Mouse (Mus musculus): Measurements from ENCODE around the gene Gm13288. TPM values are rescaled to one million over a fixed set of nuclear protein-coding genes. Genes with fewer than 3 reads are reported as not detected.
"Not testable (repeated sequence)": the region's sequence is repeated elsewhere in the genome, so short reads cannot be mapped to it uniquely, and the experiment has no call there.

Gm13288 gene
- polyA plus RNA-seq (2015; fragmentation: Nextera tagmentation; extraction: Ambion mirVana) = 0.08 TPM in 1 of 2 replicates, not detected in the other

GRCm38 (mm10) chr4:88805231-88805630 lies at the start of gene Gm13288:
Gene Gm13288 (plus strand): TSS chr4:88805531.
- not testable (repeated sequence) for H3K36me3 ChIP-seq; H3K27me3 ChIP-seq (replicated peaks); H3K9ac ChIP-seq; H3K4me3 ChIP-seq (replicated peaks); H3K4me1 ChIP-seq (replicated peaks); H3K27ac ChIP-seq; ATAC-seq; H3K9me3 ChIP-seq
- H3K4me2 ChIP-seq (replicated peaks) = 0 out of 2 replicates have a peak within 1 kb of the TSS, but pooled peaks have one; percentile 41
- no CpG with 5 or more reads among the region's 8 CpGs for WGBS

GRCm38 (mm10) chr4:88756581-88757513 lies 48.5 kb upstream of the Gm13288 start:
- not testable (repeated sequence) for H3K27me3 ChIP-seq (replicated peaks)
- H3K9ac ChIP-seq = peak overlapping the region; percentile 65
- 10% methylated on average over 29 of the region's 31 CpGs for WGBS

GRCm38 (mm10) chr4:88757628-88758031 lies 47.7 kb upstream of the Gm13288 start:
- peak; percentile 100 for ATAC-seq
- Histone ChIP-seq H3K4me2 (replicated peaks) (peak overlapping the region; percentile 77), H3K27ac (peak overlapping the region; percentile 97), H3K9ac (peak overlapping the region; percentile 65), H3K4me3 (replicated peaks) (peak overlapping the region; percentile 51)
- H3K4me1 ChIP-seq (replicated peaks); H3K27me3 ChIP-seq (replicated peaks); H3K36me3 ChIP-seq; H3K9me3 ChIP-seq: not testable (repeated sequence)
- WGBS = under 1% methylated on average over 21 of the region's 21 CpGs

More at GRCm38 (mm10) chr4:88756581-88757513, 48.5 kb upstream of the Gm13288 start:
- Histone ChIP-seq H3K4me2 (replicated peaks) (peak overlapping the region; percentile 77), H3K27ac (peak overlapping the region; percentile 97), H3K4me3 (replicated peaks) (peak overlapping the region; percentile 51)
- not testable (repeated sequence) for H3K36me3 ChIP-seq; H3K9me3 ChIP-seq; H3K4me1 ChIP-seq (replicated peaks); ATAC-seq

GRCm38 (mm10) chr4:88758751-88759150 lies 46.6 kb upstream of the Gm13288 start:
- H3K4me1 ChIP-seq (replicated peaks); H3K9ac ChIP-seq; ATAC-seq; H3K36me3 ChIP-seq; H3K9me3 ChIP-seq; H3K27ac ChIP-seq; H3K4me3 ChIP-seq (replicated peaks); H3K4me2 ChIP-seq (replicated peaks); H3K27me3 ChIP-seq (replicated peaks): not testable (repeated sequence)
- WGBS = 74% methylated on average over 9 of the region's 9 CpGs

GRCm38 (mm10) chr4:88759610-88760268 lies 45.6 kb upstream of the Gm13288 start, which contains the start of gene Gm13283:
Gene Gm13283 (plus strand): TSS chr4:88760119.
- Histone ChIP-seq H3K4me2 (replicated peaks) (peak within 1 kb of the TSS; percentile 49), H3K4me3 (replicated peaks) (peak within 1 kb of the TSS; percentile 29), H3K27ac (peak within 1 kb of the TSS; percentile 77)
- H3K9ac ChIP-seq; H3K9me3 ChIP-seq; ATAC-seq; H3K27me3 ChIP-seq (replicated peaks); H3K36me3 ChIP-seq; H3K4me1 ChIP-seq (replicated peaks): not testable (repeated sequence)
- 23% methylated on average over 11 of the region's 14 CpGs for WGBS

- H3K9me3 ChIP-seq; H3K27me3 ChIP-seq (replicated peaks); ATAC-seq; H3K9ac ChIP-seq; H3K36me3 ChIP-seq; H3K4me1 ChIP-seq (replicated peaks): not testable (repeated sequence)
- 0% methylated on average over 23 of the region's 28 CpGs for WGBS
- Histone ChIP-seq H3K4me2 (replicated peaks) (peak overlapping the region; percentile 49), H3K27ac (peak overlapping the region; percentile 77), H3K4me3 (replicated peaks) (peak overlapping the region; percentile 29)
Observed at GRCm38 (mm10) chr4:88760431-88760830, 44.9 kb upstream of the Gm13288 start.

GRCm38 (mm10) chr4:88761776-88762175 lies 43.6 kb upstream of the Gm13288 start:
- WGBS = 66% methylated on average over 6 of the region's 8 CpGs

GRCm38 (mm10) chr4:88762341-88762740 lies 43.0 kb upstream of the Gm13288 start:
- H3K4me3 ChIP-seq (replicated peaks); ATAC-seq; H3K36me3 ChIP-seq; H3K27me3 ChIP-seq (replicated peaks); H3K4me1 ChIP-seq (replicated peaks); H3K4me2 ChIP-seq (replicated peaks); H3K27ac ChIP-seq; H3K9me3 ChIP-seq; H3K9ac ChIP-seq: not testable (repeated sequence)
- 54% methylated on average over 9 of the region's 9 CpGs for WGBS

More at GRCm38 (mm10) chr4:88761776-88762175, 43.6 kb upstream of the Gm13288 start:
- not testable (repeated sequence) for H3K4me3 ChIP-seq (replicated peaks); H3K4me1 ChIP-seq (replicated peaks); H3K27me3 ChIP-seq (replicated peaks); H3K9ac ChIP-seq; H3K4me2 ChIP-seq (replicated peaks); H3K9me3 ChIP-seq; ATAC-seq; H3K27ac ChIP-seq; H3K36me3 ChIP-seq

- not testable (repeated sequence) for H3K4me1 ChIP-seq (replicated peaks); ATAC-seq; H3K9ac ChIP-seq; H3K36me3 ChIP-seq; H3K27me3 ChIP-seq (replicated peaks); H3K9me3 ChIP-seq
- Histone ChIP-seq H3K27ac (peak overlapping the region; percentile 68; the same call in 1 of the 2 replicates), H3K4me3 (replicated peaks) (peak overlapping the region; percentile 35), H3K4me2 (replicated peaks) (peak overlapping the region; percentile 61)
- WGBS = 2% methylated on average over 41 of the region's 42 CpGs
Observed at GRCm38 (mm10) chr4:88763384-88764018, 41.8 kb upstream of the Gm13288 start.

GRCm38 (mm10) chr4:88773534-88773933 lies 31.8 kb upstream of the Gm13288 start, which contains the start of gene Gm13290:
Gene Gm13290 (plus strand): TSS chr4:88773834.
- not testable (repeated sequence) for H3K9me3 ChIP-seq; H3K36me3 ChIP-seq; H3K4me2 ChIP-seq (replicated peaks); ATAC-seq; H3K9ac ChIP-seq; H3K27me3 ChIP-seq (replicated peaks); H3K4me3 ChIP-seq (replicated peaks); H3K27ac ChIP-seq; H3K4me1 ChIP-seq (replicated peaks)
- WGBS = no CpG with 5 or more reads among the region's 32 CpGs

- H3K4me2 ChIP-seq (replicated peaks); H3K9ac ChIP-seq; H3K36me3 ChIP-seq; H3K9me3 ChIP-seq; H3K27ac ChIP-seq; H3K4me3 ChIP-seq (replicated peaks); H3K27me3 ChIP-seq (replicated peaks); H3K4me1 ChIP-seq (replicated peaks); ATAC-seq: not testable (repeated sequence)
- no CpG with 5 or more reads among the region's 29 CpGs for WGBS
Observed at GRCm38 (mm10) chr4:88776622-88777021, 28.7 kb upstream of the Gm13288 start, which contains the start of gene Gm13289. Gene Gm13289 (plus strand): TSS chr4:88776922.

GRCm38 (mm10) chr4:88779550-88779949 lies 25.8 kb upstream of the Gm13288 start, which contains the start of gene Gm13272:
Gene Gm13272 (plus strand): TSS chr4:88779850.
- H3K4me2 ChIP-seq (replicated peaks); ATAC-seq; H3K36me3 ChIP-seq; H3K9me3 ChIP-seq; H3K4me3 ChIP-seq (replicated peaks); H3K4me1 ChIP-seq (replicated peaks); H3K27ac ChIP-seq; H3K9ac ChIP-seq; H3K27me3 ChIP-seq (replicated peaks): not testable (repeated sequence)
- WGBS = no CpG with 5 or more reads among the region's 29 CpGs

All from intestine, embryonic 15.5 days (tissue).